Mouse (Mus musculus) embryonic facial prominence, embryonic 11.5 days (tissue): ENCODE measurements around the gene 1700056E22Rik. TPM values are rescaled to one million over a fixed set of nuclear protein-coding genes. Genes with fewer than 3 reads are reported as not detected.

Experiments
- ATAC-seq: fragments of 200-750 bp; cut with Nextera tagmentation; replicated peaks from 2 replicates; pipeline ENCODE4 v1.8.0; 2017; ENCODE audit warnings: low read depth; ENCODE audit not compliant: insufficient number of reproducible peaks, low FRiP score, low TSS enrichment
- DNase-seq: peaks from one replicate; pipeline ENCODE4 v3.0.0-alpha.2; 2015; ENCODE audit warnings: low spot score
- H3K27ac ChIP-seq: fragments of 300-500 bp; sonication (generic); replicated peaks from 2 replicates; pipeline ENCODE4 v1.5.1; 2014; ENCODE audit warnings: mild to moderate bottlenecking, low read depth, low read length, control low read depth
- H3K27me3 ChIP-seq: fragments of 300-500 bp; sonication (generic); 2 replicates; pipeline ENCODE4 v1.6.1; 2014; ENCODE audit warnings: mild to moderate bottlenecking, low read length, moderate library complexity, mixed read lengths; ENCODE audit not compliant: control insufficient read depth, insufficient read depth
- H3K36me3 ChIP-seq: fragments of 300-500 bp; sonication (generic); replicated peaks from 2 replicates; pipeline ENCODE4 v1.6.1; 2014; ENCODE audit warnings: low read depth, mild to moderate bottlenecking, low read length, moderate library complexity, mixed read lengths; ENCODE audit not compliant: control insufficient read depth, insufficient read depth
- H3K4me1 ChIP-seq: fragments of 300-500 bp; sonication (generic); 2 replicates; pipeline ENCODE4 v1.6.1; 2014; ENCODE audit warnings: low read length, mixed read lengths; ENCODE audit not compliant: control insufficient read depth, insufficient read depth
- H3K4me2 ChIP-seq: fragments of 300-500 bp; sonication (generic); 2 replicates; pipeline ENCODE4 v1.6.1; 2014; ENCODE audit warnings: low read depth, mild to moderate bottlenecking, control low read depth, low read length, moderate library complexity
- H3K4me3 ChIP-seq: fragments of 300-500 bp; sonication (generic); 2 replicates; pipeline ENCODE4 v1.5.1; 2014; ENCODE audit warnings: low read depth, low read length, control low read depth
- H3K9ac ChIP-seq: fragments of 300-500 bp; sonication (generic); replicated peaks from 2 replicates; pipeline ENCODE4 v1.6.1; 2014; ENCODE audit warnings: mild to moderate bottlenecking, control low read depth, low read length
- H3K9me3 ChIP-seq: fragments of 300-500 bp; sonication (generic); replicated peaks from 2 replicates; pipeline ENCODE4 v1.6.1; 2016; ENCODE audit warnings: mild to moderate bottlenecking, low read length, inconsistent platforms, mixed read lengths; ENCODE audit not compliant: control insufficient read depth
- WGBS: fragments of 180-500 bp; shearing (Covaris S2); extraction: QIAGEN DNeasy Blood & Tissue Kit; methylation state at CpG from one replicate; pipeline ENCODE4 v1.1.7; 2014; 5-methylcytosine and 5-hydroxymethylcytosine counted together
- polyA plus RNA-seq: library from polyadenylated mRNA; unstranded; fragments of >200 nt; fragmentation: Nextera tagmentation; extraction: Ambion mirVana; gene quantifications from 2 replicates; pipeline ENCODE4 v1.2.1, GENCODE M21; 2014

1700056E22Rik gene
- polyA plus RNA-seq, 1 experiment from 2014 or later = 0.66 TPM

DNA sequence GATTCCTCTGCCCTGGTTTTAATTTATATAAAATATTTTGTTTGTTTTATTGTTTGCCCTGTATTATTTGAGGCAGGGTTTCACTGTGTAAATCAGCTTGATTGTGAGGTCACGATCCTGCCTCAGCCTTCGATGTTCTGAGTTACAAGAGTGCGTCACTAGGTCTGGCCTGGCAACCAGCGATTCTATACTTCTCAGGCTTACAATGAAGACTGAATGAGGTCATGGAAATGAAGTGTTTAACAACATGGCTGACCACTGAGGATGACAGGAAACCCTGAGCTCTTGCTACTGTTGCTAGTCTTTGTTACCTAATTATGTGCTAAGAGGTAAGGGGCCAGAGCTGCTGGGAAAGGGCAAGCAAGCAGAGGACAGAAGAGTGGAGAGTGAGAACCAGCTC lies 21.0 kb downstream of the 1700056E22Rik start, which contains the start of gene Dusp10:
Gene Dusp10, plus strand, starts transcription at position 197 of the 400 bp plus-strand sequence.
- H3K4me1 ChIP-seq = no peaks in the 10 kb centered on the region
- 90% methylated on average over 4 of the region's 4 CpGs for WGBS
- DNase-seq (no peak), ATAC-seq (no peak)
- no peak within 1 kb of the TSS for H3K4me3 ChIP-seq
- no peak within 1 kb of the TSS for H3K9ac ChIP-seq
- H3K9me3 ChIP-seq = no peaks in the 10 kb centered on the region
- H3K4me2 ChIP-seq = no peak within 1 kb of the TSS
- H3K36me3 ChIP-seq = no peaks in the 10 kb centered on the region
- H3K27me3 ChIP-seq = no peaks in the 10 kb centered on the region
- H3K27ac ChIP-seq = no peak within 1 kb of the TSS

- H3K4me3 ChIP-seq = no peak overlapping the region
- no peak overlapping the region for H3K27ac ChIP-seq
- whole genome bisulfite sequencing = 94% methylated on average over 6 of the region's 6 CpGs
These were observed 22.8 kb downstream of the 1700056E22Rik start for GRCm38 (mm10) chr1:184011311-184011710.

GRCm38 (mm10) chr1:184006086-184006485 lies 28.0 kb downstream of the 1700056E22Rik start:
- H3K4me3 ChIP-seq = no peak overlapping the region
- no peak for DNase-seq
- H3K36me3 ChIP-seq = no peaks in the 10 kb centered on the region
- H3K9ac ChIP-seq = no peak overlapping the region
- ATAC-seq = no peak
- H3K4me1 ChIP-seq = no peaks in the 10 kb centered on the region
- no peaks in the 10 kb centered on the region for H3K27me3 ChIP-seq
- H3K4me2 ChIP-seq = no peak overlapping the region
- H3K9me3 ChIP-seq = no peaks in the 10 kb centered on the region
- H3K27ac ChIP-seq = no peak overlapping the region

More at GRCm38 (mm10) chr1:184011311-184011710, 22.8 kb downstream of the 1700056E22Rik start:
- no peak overlapping the region for H3K4me2 ChIP-seq
- DNase-seq = no peak
- no peaks in the 10 kb centered on the region for H3K27me3 ChIP-seq
- H3K36me3 ChIP-seq = no peaks in the 10 kb centered on the region
- no peak overlapping the region for H3K9ac ChIP-seq
- no peaks in the 10 kb centered on the region for H3K9me3 ChIP-seq
- H3K4me1 ChIP-seq = no peaks in the 10 kb centered on the region
- no peak for ATAC-seq

GRCm38 (mm10) chr1:184005315-184006058 lies 28.6 kb downstream of the 1700056E22Rik start:
- no peaks in the 10 kb centered on the region for H3K27me3 ChIP-seq
- H3K27ac ChIP-seq = no peak overlapping the region
- WGBS = 72% methylated on average over 6 of the region's 6 CpGs
- no peak overlapping the region for H3K4me3 ChIP-seq
- no peak overlapping the region for H3K4me2 ChIP-seq
- no peaks in the 10 kb centered on the region for H3K9me3 ChIP-seq
- H3K9ac ChIP-seq = no peak overlapping the region
- no peaks in the 10 kb centered on the region for H3K36me3 ChIP-seq
- H3K4me1 ChIP-seq = no peaks in the 10 kb centered on the region
- DNase-seq (no peak), ATAC-seq (no peak)

DNA sequence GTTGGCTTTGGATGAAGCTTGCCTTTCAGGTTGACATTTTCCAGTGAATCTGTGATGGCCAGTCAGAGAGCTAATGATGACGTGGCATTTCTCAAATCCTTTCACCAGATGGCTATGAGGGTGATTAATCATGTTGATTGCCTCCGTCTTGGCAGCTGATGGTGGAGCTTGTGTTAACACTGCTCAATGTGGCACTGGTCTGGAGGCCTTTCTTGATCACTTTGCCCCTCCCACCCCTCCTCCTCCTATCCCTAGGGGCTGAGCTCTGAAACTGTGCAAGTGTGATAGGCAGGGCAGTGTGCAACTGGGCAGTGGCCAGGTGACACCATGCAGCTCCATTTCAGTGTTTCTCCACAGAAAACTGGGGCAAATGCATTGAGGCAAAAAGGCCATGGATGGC lies 29.8 kb downstream of the 1700056E22Rik start:
- ATAC-seq = no peak

GRCm38 (mm10) chr1:184002470-184002869 lies 31.6 kb downstream of the 1700056E22Rik start:
- ATAC-seq (no peak), DNase-seq (no peak)
- no peaks in the 10 kb centered on the region for H3K36me3 ChIP-seq
- 84% methylated on average over 2 of the region's 2 CpGs for WGBS
- no peaks in the 10 kb centered on the region for H3K4me1 ChIP-seq
- no peak overlapping the region for H3K9ac ChIP-seq
- H3K27me3 ChIP-seq = no peaks in the 10 kb centered on the region
- H3K9me3 ChIP-seq = no peaks in the 10 kb centered on the region
- H3K4me2 ChIP-seq = no peak overlapping the region
- no peak overlapping the region for H3K4me3 ChIP-seq
- H3K27ac ChIP-seq = no peak overlapping the region

More for the DNA sequence above, 29.8 kb downstream of the 1700056E22Rik start:
- H3K4me3 ChIP-seq = no peak overlapping the region
- H3K27ac ChIP-seq = no peak overlapping the region
- no peaks in the 10 kb centered on the region for H3K27me3 ChIP-seq
- no peak overlapping the region for H3K9ac ChIP-seq
- WGBS = 66% methylated on average over 2 of the region's 2 CpGs
- no peaks in the 10 kb centered on the region for H3K4me1 ChIP-seq
- no peaks in the 10 kb centered on the region for H3K36me3 ChIP-seq
- DNase-seq = no peak
- H3K9me3 ChIP-seq = no peaks in the 10 kb centered on the region
- H3K4me2 ChIP-seq = no peak overlapping the region

DNA sequence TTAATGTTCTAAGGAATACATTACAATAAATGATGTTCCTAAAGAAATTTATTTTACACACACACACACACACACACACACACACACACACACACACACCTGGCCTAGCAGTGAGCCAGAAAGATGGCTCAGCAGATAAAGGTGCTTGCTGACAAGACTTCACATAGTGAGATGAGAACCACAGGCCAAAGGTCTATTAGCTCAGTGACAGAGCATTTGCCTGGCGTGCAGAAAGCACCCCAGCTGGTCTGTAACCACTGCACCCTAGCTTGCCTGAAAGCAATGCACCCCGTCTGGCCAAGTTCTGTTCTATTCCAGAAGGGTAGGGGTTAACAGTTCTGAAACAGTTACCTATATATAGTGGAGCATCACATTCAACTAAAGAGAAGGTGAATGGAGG lies 36.9 kb downstream of the 1700056E22Rik start:
- no peak for ATAC-seq
- H3K9me3 ChIP-seq = no peaks in the 10 kb centered on the region
- H3K4me3 ChIP-seq = no peak overlapping the region
- no peak overlapping the region for H3K9ac ChIP-seq
- H3K27me3 ChIP-seq = no peaks in the 10 kb centered on the region
- H3K4me1 ChIP-seq = no peaks in the 10 kb centered on the region
- WGBS = 71% methylated on average over 2 of the region's 2 CpGs
- H3K36me3 ChIP-seq = no peaks in the 10 kb centered on the region
- no peak overlapping the region for H3K27ac ChIP-seq
- no peak overlapping the region for H3K4me2 ChIP-seq
- DNase-seq = no peak

- Histone ChIP-seq H3K36me3 (no peaks in the 10 kb centered on the region), H3K4me3 (no peak overlapping the region), H3K9ac (no peak overlapping the region), H3K9me3 (no peaks in the 10 kb centered on the region), H3K4me2 (no peak overlapping the region), H3K4me1 (no peaks in the 10 kb centered on the region), H3K27ac (no peak overlapping the region), H3K27me3 (no peaks in the 10 kb centered on the region)
- no peak for DNase-seq
- no peak for ATAC-seq
- WGBS = 85% methylated on average over 2 of the region's 2 CpGs
These were observed 42.2 kb downstream of the 1700056E22Rik start for GRCm38 (mm10) chr1:183991921-183992320.
